Mouse (Mus musculus): ENCODE data around the gene Mif. TPM values are rescaled to one million over a fixed set of nuclear protein-coding genes. Genes with fewer than 3 reads are reported as not detected.

The Mif gene
- polyA plus RNA-seq, 1 experiment, result 2,436 TPM

DNA sequence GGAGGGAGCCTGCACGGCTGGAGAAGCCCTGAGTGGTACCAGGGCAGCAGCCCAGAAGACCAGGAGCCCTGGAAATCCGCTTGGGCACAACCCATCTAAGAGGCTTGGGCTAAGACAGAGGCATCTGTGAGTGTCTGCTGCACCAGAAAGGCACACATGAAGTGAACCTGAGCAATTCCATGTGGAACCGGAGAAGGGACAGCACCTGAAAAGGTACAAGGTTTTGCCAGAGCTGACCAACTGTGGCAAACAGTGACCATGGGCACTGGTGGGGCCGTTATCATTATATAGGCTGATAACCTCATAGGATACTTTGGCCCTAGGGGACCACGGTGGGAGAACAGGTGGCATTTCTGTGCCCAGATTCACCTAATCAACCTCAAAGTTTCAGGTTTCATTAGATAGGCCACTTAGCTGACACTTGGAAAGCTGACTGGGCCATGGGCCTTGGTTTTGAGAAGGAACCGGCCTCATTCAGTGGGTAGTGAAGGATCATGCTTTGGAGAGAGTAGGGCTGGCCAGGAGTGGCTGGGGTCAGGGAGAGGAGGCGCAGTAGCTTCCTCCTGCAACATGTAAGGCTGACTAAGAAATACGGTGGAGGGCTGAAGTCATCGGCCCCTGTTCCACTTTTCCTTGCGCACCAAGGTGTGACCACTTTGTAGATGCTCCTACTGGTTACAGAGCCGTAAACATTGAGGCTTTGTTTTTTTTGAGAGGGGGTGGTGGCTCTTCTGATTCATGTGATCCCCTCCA, 3.7 kb downstream of the Mif start:
- H3ac ChIP-seq (ENCODE audit: control insufficient read depth, insufficient read length, low read depth), result no peak overlapping the region
- H3K27me3 ChIP-seq (ENCODE audit: control insufficient read depth, insufficient read depth, insufficient read length), result no peaks in the 10 kb centered on the region
- no peak overlapping the region for H3K4me3 ChIP-seq (ENCODE audit: insufficient read depth, poor library complexity, severe bottlenecking)
- TF ChIP-seq FOSL1 (IDR thresholded peaks at IDR 0.05; ENCODE audit: insufficient read depth, low read length, poor library complexity, severe bottlenecking) (no peak), CEBPB (IDR thresholded peaks at IDR 0.05; ENCODE audit: low read depth) (no peak)
- H3K36me3 ChIP-seq (ENCODE audit: control insufficient read depth, insufficient read depth), result peaks cover 22% of the 10 kb centered on the region
- H3K79me3 ChIP-seq (ENCODE audit: low read depth), result peaks cover 14% of the 10 kb centered on the region
- peaks cover 28% of the 10 kb centered on the region for H3K79me2 ChIP-seq (ENCODE audit: control insufficient read depth, insufficient read depth)

DNA sequence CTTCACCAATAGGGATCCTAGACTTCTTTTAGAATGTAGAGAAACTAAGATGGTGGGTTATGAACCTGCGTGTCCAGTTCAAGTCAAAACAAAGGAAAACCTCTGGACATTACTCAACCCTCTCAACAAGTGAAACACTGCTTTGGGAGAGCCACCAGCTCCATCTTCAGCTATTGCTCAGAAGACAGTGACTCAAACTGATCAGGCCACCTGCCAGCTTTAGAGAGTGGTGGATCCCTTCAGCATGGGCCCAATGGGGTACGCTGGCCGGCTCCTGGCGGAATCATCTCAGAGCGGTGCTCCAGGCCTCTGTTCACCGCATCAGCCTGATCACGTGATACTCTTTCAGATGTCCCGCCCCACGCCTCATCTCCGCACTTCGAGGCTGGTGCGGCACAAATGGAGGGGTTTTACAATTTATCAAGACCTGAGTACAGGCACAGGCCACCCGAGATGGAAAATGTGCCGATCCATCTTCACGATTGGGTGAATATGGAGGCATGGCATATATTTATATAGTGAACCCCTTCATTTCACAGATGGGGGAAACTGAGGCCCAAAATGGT, 4.5 kb downstream of the Mif start:
- Histone ChIP-seq H3K27me3 (ENCODE audit: control insufficient read depth, insufficient read depth, insufficient read length) (no peaks in the 10 kb centered on the region), H3K36me3 (ENCODE audit: control insufficient read depth, insufficient read depth) (peaks cover 22% of the 10 kb centered on the region), H3K79me3 (ENCODE audit: low read depth) (peaks cover 14% of the 10 kb centered on the region), H3K4me3 (ENCODE audit: insufficient read depth, poor library complexity, severe bottlenecking) (no peak overlapping the region), H3ac (ENCODE audit: control insufficient read depth, insufficient read length, low read depth) (no peak overlapping the region), H3K79me2 (ENCODE audit: control insufficient read depth, insufficient read depth) (peaks cover 28% of the 10 kb centered on the region)
- TF ChIP-seq MAX (IDR thresholded peaks at IDR 0.05) (no peak), USF1 (IDR thresholded peaks at IDR 0.05; ENCODE audit: low read depth) (no peak), MYOD1 (IDR thresholded peaks at IDR 0.05; ENCODE audit: control insufficient read depth, insufficient read length, low read depth) (no peak), CTCF (IDR thresholded peaks at IDR 0.05; ENCODE audit: control insufficient read depth, insufficient read depth, insufficient read length) (no peak), CEBPB (IDR thresholded peaks at IDR 0.05; ENCODE audit: low read depth) (no peak)

DNA sequence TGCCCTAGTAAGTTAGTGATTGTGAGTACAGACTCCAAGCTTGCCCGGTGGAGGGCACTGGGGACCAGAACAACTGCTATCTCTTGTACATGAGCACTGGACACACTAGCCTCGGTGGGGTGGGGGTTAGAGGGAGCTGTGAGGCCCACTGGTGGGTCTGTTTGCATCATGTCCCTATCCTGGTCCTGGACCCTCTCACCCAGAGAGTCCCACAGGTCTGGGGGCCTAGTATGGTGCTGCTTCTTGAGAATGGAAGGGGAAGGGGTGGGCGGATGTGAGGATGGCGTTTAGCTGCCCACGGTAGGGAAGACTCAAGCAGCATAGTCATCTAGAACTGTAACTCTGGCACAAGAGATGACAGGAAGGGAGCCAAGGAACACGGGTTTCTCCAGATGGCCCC, 5.2 kb downstream of the Mif start:
- Histone ChIP-seq H3K27me3 (ENCODE audit: control insufficient read depth, insufficient read depth, insufficient read length) (no peaks in the 10 kb centered on the region), H3K79me3 (ENCODE audit: low read depth) (peaks cover 13% of the 10 kb centered on the region), H3K4me3 (ENCODE audit: insufficient read depth, poor library complexity, severe bottlenecking) (no peak overlapping the region), H3K79me2 (ENCODE audit: control insufficient read depth, insufficient read depth) (peaks cover 25% of the 10 kb centered on the region), H3K36me3 (ENCODE audit: control insufficient read depth, insufficient read depth) (peaks cover 22% of the 10 kb centered on the region), H3ac (ENCODE audit: control insufficient read depth, insufficient read length, low read depth) (no peak overlapping the region)
- TF ChIP-seq MYOG (IDR thresholded peaks at IDR 0.05; ENCODE audit: control insufficient read depth, extremely low read depth, insufficient read length), result no peak
- no peak for TF ChIP-seq CEBPB (IDR thresholded peaks at IDR 0.05; ENCODE audit: low read depth)
- no peak for TF ChIP-seq CTCF (IDR thresholded peaks at IDR 0.05; ENCODE audit: control insufficient read depth, insufficient read depth, insufficient read length)
- TF ChIP-seq MAX (IDR thresholded peaks at IDR 0.05), result no peak
- TF ChIP-seq FOSL1 (IDR thresholded peaks at IDR 0.05; ENCODE audit: insufficient read depth, low read length, poor library complexity, severe bottlenecking), result no peak
- no peak for TF ChIP-seq MYOD1 (IDR thresholded peaks at IDR 0.05; ENCODE audit: control insufficient read depth, insufficient read length, low read depth)
- TF ChIP-seq USF1 (IDR thresholded peaks at IDR 0.05; ENCODE audit: low read depth), result no peak

DNA sequence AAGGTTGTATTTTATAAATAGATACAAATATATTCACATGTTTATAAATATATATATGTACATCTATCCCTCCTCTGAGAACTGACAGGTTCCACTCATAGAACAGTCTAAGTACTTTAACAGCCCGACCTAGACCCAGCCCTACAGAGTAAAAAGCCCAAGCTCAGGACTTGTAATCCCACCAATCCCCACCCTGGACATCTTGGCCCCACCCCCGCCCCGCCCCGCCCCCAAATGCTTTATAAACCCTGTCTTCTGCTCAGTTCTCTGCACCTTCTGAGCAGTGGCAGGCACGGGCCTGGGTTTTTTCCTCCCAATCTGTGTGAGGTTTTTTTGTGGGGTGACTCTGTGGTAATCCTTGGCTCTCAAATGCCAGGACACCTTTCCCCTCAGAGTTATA, 5.9 kb downstream of the Mif start:
- TF ChIP-seq MYOG (IDR thresholded peaks at IDR 0.05; ENCODE audit: control insufficient read depth, extremely low read depth, insufficient read length) (no peak), MYOD1 (IDR thresholded peaks at IDR 0.05; ENCODE audit: control insufficient read depth, insufficient read length, low read depth) (no peak), CTCF (IDR thresholded peaks at IDR 0.05; ENCODE audit: control insufficient read depth, insufficient read depth, insufficient read length) (no peak), USF1 (IDR thresholded peaks at IDR 0.05; ENCODE audit: low read depth) (no peak), CEBPB (IDR thresholded peaks at IDR 0.05; ENCODE audit: low read depth) (no peak), FOSL1 (IDR thresholded peaks at IDR 0.05; ENCODE audit: insufficient read depth, low read length, poor library complexity, severe bottlenecking) (no peak), MAX (IDR thresholded peaks at IDR 0.05) (no peak)
- peaks cover 22% of the 10 kb centered on the region for H3K36me3 ChIP-seq (ENCODE audit: control insufficient read depth, insufficient read depth)
- H3K79me2 ChIP-seq (ENCODE audit: control insufficient read depth, insufficient read depth), result peaks cover 18% of the 10 kb centered on the region
- H3ac ChIP-seq (ENCODE audit: control insufficient read depth, insufficient read length, low read depth), result no peak overlapping the region
- H3K79me3 ChIP-seq (ENCODE audit: low read depth), result peaks cover 9% of the 10 kb centered on the region
- no peak overlapping the region for H3K4me3 ChIP-seq (ENCODE audit: insufficient read depth, poor library complexity, severe bottlenecking)
- H3K27me3 ChIP-seq (ENCODE audit: control insufficient read depth, insufficient read depth, insufficient read length), result no peaks in the 10 kb centered on the region

DNA sequence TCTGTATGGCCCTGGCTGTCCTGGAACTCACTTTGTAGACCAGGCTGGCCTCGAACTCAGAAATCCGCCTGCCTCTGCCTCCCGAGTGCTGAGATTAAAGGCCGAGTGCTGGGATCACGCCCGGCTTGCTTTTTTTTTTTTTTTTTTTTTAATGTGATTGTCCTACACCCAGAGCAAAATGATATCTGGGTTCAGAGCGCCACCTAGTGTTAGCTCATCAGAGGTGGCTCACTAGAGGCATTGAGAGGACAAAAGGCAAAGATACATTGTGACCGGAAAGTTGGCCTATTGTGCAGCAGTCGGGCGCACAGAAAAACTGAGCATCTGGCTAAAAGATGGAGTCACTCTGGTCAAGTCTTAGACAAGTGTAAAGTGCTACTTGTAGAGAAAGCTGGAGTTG, 6.6 kb downstream of the Mif start:
- TF ChIP-seq CTCF (IDR thresholded peaks at IDR 0.05; ENCODE audit: control insufficient read depth, insufficient read depth, insufficient read length) (no peak), CEBPB (IDR thresholded peaks at IDR 0.05; ENCODE audit: low read depth) (no peak), USF1 (IDR thresholded peaks at IDR 0.05; ENCODE audit: low read depth) (no peak), FOSL1 (IDR thresholded peaks at IDR 0.05; ENCODE audit: insufficient read depth, low read length, poor library complexity, severe bottlenecking) (no peak), MYOG (IDR thresholded peaks at IDR 0.05; ENCODE audit: control insufficient read depth, extremely low read depth, insufficient read length) (no peak), MYOD1 (IDR thresholded peaks at IDR 0.05; ENCODE audit: control insufficient read depth, insufficient read length, low read depth) (no peak), MAX (IDR thresholded peaks at IDR 0.05) (no peak)
- Histone ChIP-seq H3K27me3 (ENCODE audit: control insufficient read depth, insufficient read depth, insufficient read length) (no peaks in the 10 kb centered on the region), H3K4me3 (ENCODE audit: insufficient read depth, poor library complexity, severe bottlenecking) (no peak overlapping the region), H3K79me2 (ENCODE audit: control insufficient read depth, insufficient read depth) (peaks cover 12% of the 10 kb centered on the region), H3K36me3 (ENCODE audit: control insufficient read depth, insufficient read depth) (peaks cover 20% of the 10 kb centered on the region), H3ac (ENCODE audit: control insufficient read depth, insufficient read length, low read depth) (no peak overlapping the region), H3K79me3 (ENCODE audit: low read depth) (peaks cover 3% of the 10 kb centered on the region)

Data from C2C12 (cell line).